8 mouse cellular contexts compared by ENCODE assay signal in genomic region chr13:84347914-84348700, GRCm38 (mm10).
DNase-seq lines count a peak whose midpoint lies in the region; ATAC-seq and TF ChIP-seq lines count a peak whose summit lies in the region.

No protein-coding gene starts in this region.

- no peaks in the 10 kb centered on the region for H3K36me3 ChIP-seq in embryonic facial prominence, embryonic 14.5 days (ENCODE audit: control insufficient read depth, insufficient read depth, low read length)
- no peaks in the 10 kb centered on the region for H3K36me3 ChIP-seq in heart, embryonic 11.5 days (ENCODE audit: control insufficient read depth, insufficient read depth, low read length)
- H3K36me3 ChIP-seq in kidney, embryonic 16.5 days (ENCODE audit: insufficient read depth, low read length), result no peaks in the 10 kb centered on the region
- H3K36me3 ChIP-seq in liver, adult 2 months (ENCODE audit: control insufficient read depth, insufficient read depth, low read length), result no peaks in the 10 kb centered on the region
- no peaks in the 10 kb centered on the region for H3K36me3 ChIP-seq in myocyte (ENCODE audit: control insufficient read depth, insufficient read depth)
- H3K36me3 ChIP-seq in stomach, embryonic 15.5 days, result no peaks in the 10 kb centered on the region

- H3K27me3 ChIP-seq in embryonic facial prominence, embryonic 14.5 days (replicated peaks; ENCODE audit: control insufficient read depth, insufficient read depth, low read length), result peaks cover 51% of the 10 kb centered on the region
- peaks cover 31% of the 10 kb centered on the region for H3K27me3 ChIP-seq in heart, embryonic 11.5 days (ENCODE audit: control insufficient read depth, insufficient read depth, low read length)
- peaks cover 49% of the 10 kb centered on the region for H3K27me3 ChIP-seq in kidney, embryonic 16.5 days (ENCODE audit: insufficient read depth, low read length)
- peaks cover 10% of the 10 kb centered on the region for H3K27me3 ChIP-seq in liver, adult 2 months (ENCODE audit: control insufficient read depth, insufficient read depth, low read length)
- H3K27me3 ChIP-seq in myocyte (ENCODE audit: control insufficient read depth, insufficient read depth, insufficient read length), result no peaks in the 10 kb centered on the region
- peaks cover 34% of the 10 kb centered on the region for H3K27me3 ChIP-seq in stomach, embryonic 15.5 days (replicated peaks)

- ATAC-seq in embryonic facial prominence, embryonic 14.5 days (ENCODE audit: low read depth), result peak; percentile 97
- ATAC-seq in heart, embryonic 11.5 days (replicated peaks; ENCODE audit: insufficient number of reproducible peaks, low FRiP score, low TSS enrichment), result peak; percentile 94
- ATAC-seq in kidney, embryonic 16.5 days (ENCODE audit: low FRiP score, low TSS enrichment), result peak; percentile 99
- ATAC-seq in stomach, embryonic 15.5 days (ENCODE audit: insufficient read depth, low FRiP score, low read depth), result peak; percentile 98

- H3K4me3 ChIP-seq in embryonic facial prominence, embryonic 14.5 days (ENCODE audit: low read depth, low read length), result peak overlapping the region; percentile 31
- peak overlapping the region; percentile 45 for H3K4me3 ChIP-seq in heart, embryonic 11.5 days (ENCODE audit: low read depth, low read length)
- H3K4me3 ChIP-seq in kidney, embryonic 16.5 days (ENCODE audit: low read length), result peak overlapping the region; percentile 43
- peak overlapping the region; percentile 20; the same call in 1 of the 2 replicates for H3K4me3 ChIP-seq in liver, adult 2 months (ENCODE audit: insufficient read depth, low read depth, low read length)
- peak overlapping the region; percentile 30 for H3K4me3 ChIP-seq in myocyte
- H3K4me3 ChIP-seq in stomach, embryonic 15.5 days (replicated peaks), result peak overlapping the region; percentile 47

- peaks cover 3% of the 10 kb centered on the region for H3K4me1 ChIP-seq in embryonic facial prominence, embryonic 14.5 days (ENCODE audit: control insufficient read depth, insufficient read depth, low read length)
- H3K4me1 ChIP-seq in heart, embryonic 11.5 days (ENCODE audit: control insufficient read depth, insufficient read depth, low read length), result peaks cover 3% of the 10 kb centered on the region; the same call in 1 of the 2 replicates
- H3K4me1 ChIP-seq in kidney, embryonic 16.5 days (ENCODE audit: insufficient read depth, low read length), result peaks cover 6% of the 10 kb centered on the region; the same call in 1 of the 2 replicates
- H3K4me1 ChIP-seq in liver, adult 2 months (ENCODE audit: control insufficient read depth, insufficient read depth, low read length), result peaks cover 8% of the 10 kb centered on the region
- peaks cover 5% of the 10 kb centered on the region; the same call in 1 of the 2 replicates for H3K4me1 ChIP-seq in stomach, embryonic 15.5 days

- TF ChIP-seq CTCF in liver, adult 2 months (IDR thresholded peaks at IDR 0.05; ENCODE audit: low read depth, low read length), result peak; percentile 60; the same call in 1 of the 2 replicates

- DNase-seq in 416B (ENCODE audit: low read depth), result peak; percentile 99
- DNase-seq in adrenal gland, postnatal 36 days, result peak; percentile 95 to 97
- DNase-seq in embryonic facial prominence, embryonic 14.5 days (ENCODE audit: low spot score), result peak; percentile 98
- DNase-seq in liver, adult 2 months (ENCODE audit: extremely low read depth, low read depth, low spot score), result peak; percentile 75

- H3K9ac ChIP-seq in embryonic facial prominence, embryonic 14.5 days (ENCODE audit: low read depth, low read length), result peak overlapping the region; percentile 56; the same call in 1 of the 2 replicates
- peak overlapping the region; percentile 62 for H3K9ac ChIP-seq in heart, embryonic 11.5 days (ENCODE audit: low read depth, low read length)
- H3K9ac ChIP-seq in kidney, embryonic 16.5 days (replicated peaks; ENCODE audit: low read length), result peak overlapping the region; percentile 45
- H3K9ac ChIP-seq in liver, adult 2 months (ENCODE audit: low read depth, low read length), result no peak overlapping the region
- H3K9ac ChIP-seq in stomach, embryonic 15.5 days, result no peak overlapping the region

- H3K27ac ChIP-seq in embryonic facial prominence, embryonic 14.5 days (replicated peaks; ENCODE audit: low read depth, low read length), result no peak overlapping the region; the same call in 1 of the 2 replicates
- peak overlapping the region; percentile 54; the same call in 1 of the 2 replicates for H3K27ac ChIP-seq in heart, embryonic 11.5 days (ENCODE audit: low read depth, low read length)
- peak overlapping the region; percentile 44 for H3K27ac ChIP-seq in kidney, embryonic 16.5 days (ENCODE audit: low read length)
- no peak overlapping the region for H3K27ac ChIP-seq in liver, adult 2 months (replicated peaks; ENCODE audit: insufficient read depth, low read depth, low read length)
- H3K27ac ChIP-seq in stomach, embryonic 15.5 days, result peak overlapping the region; percentile 40; the same call in 1 of the 2 replicates

- WGBS in embryonic facial prominence, embryonic 14.5 days, result under 1% methylated on average over 32 of the region's 34 CpGs
- WGBS in heart, embryonic 11.5 days (ENCODE audit: insufficient replicate concordance), result 1% methylated on average over 33 of the region's 34 CpGs
- under 1% methylated on average over 33 of the region's 34 CpGs for WGBS in kidney, embryonic 16.5 days
- whole genome bisulfite sequencing in liver, adult 2 months, result under 1% methylated on average over 34 of the region's 34 CpGs
- under 1% methylated on average over 33 of the region's 34 CpGs for WGBS in stomach, embryonic 15.5 days

- peak overlapping the region; percentile 86 for H3K4me2 ChIP-seq in embryonic facial prominence, embryonic 14.5 days (ENCODE audit: low read depth, low read length)
- peak overlapping the region; percentile 83 for H3K4me2 ChIP-seq in heart, embryonic 11.5 days
- H3K4me2 ChIP-seq in kidney, embryonic 16.5 days (replicated peaks; ENCODE audit: low read depth, low read length), result peak overlapping the region; percentile 81
- peak overlapping the region; percentile 90 for H3K4me2 ChIP-seq in myocyte (ENCODE audit: low read depth)
- peak overlapping the region; percentile 89 for H3K4me2 ChIP-seq in stomach, embryonic 15.5 days

- H3K9me3 ChIP-seq in embryonic facial prominence, embryonic 14.5 days (ENCODE audit: control insufficient read depth, low read length), result no peaks in the 10 kb centered on the region
- no peaks in the 10 kb centered on the region for H3K9me3 ChIP-seq in heart, embryonic 11.5 days (replicated peaks; ENCODE audit: control insufficient read depth, low read length)
- no peaks in the 10 kb centered on the region for H3K9me3 ChIP-seq in kidney, embryonic 16.5 days (ENCODE audit: low read length)
- H3K9me3 ChIP-seq in stomach, embryonic 15.5 days, result no peaks in the 10 kb centered on the region

- no peak overlapping the region for H3ac ChIP-seq in myocyte (ENCODE audit: control insufficient read depth, insufficient read length)

- H3K79me2 ChIP-seq in liver, adult 2 months (ENCODE audit: control insufficient read depth, insufficient read depth, low read length), result no peaks in the 10 kb centered on the region
- no peaks in the 10 kb centered on the region for H3K79me2 ChIP-seq in myocyte (ENCODE audit: control insufficient read depth, insufficient read depth)

- TF ChIP-seq POLR2A in liver, adult 2 months (IDR thresholded peaks at IDR 0.05; ENCODE audit: extremely low read depth, insufficient read depth, low read length), result no peak
- TF ChIP-seq POLR2A in myocyte (IDR thresholded peaks at IDR 0.05; ENCODE audit: insufficient read length, low read depth), result no peak

TF ChIP-seq in myocyte, 11 proteins besides CTCF, POLR2A, EP300 and RAD21:
- TF ChIP-seq TCF3 (IDR thresholded peaks at IDR 0.05; ENCODE audit: insufficient read length, low read depth) (no peak), REST (IDR thresholded peaks at IDR 0.05; ENCODE audit: insufficient read depth, insufficient read length) (no peak), MAX (IDR thresholded peaks at IDR 0.05; ENCODE audit: low read depth) (no peak), USF1 (IDR thresholded peaks at IDR 0.05; ENCODE audit: low read depth) (no peak), TCF12 (IDR thresholded peaks at IDR 0.05; ENCODE audit: insufficient read depth, poor library complexity, severe bottlenecking) (no peak), E2F4 (IDR thresholded peaks at IDR 0.05; ENCODE audit: insufficient read depth) (no peak), MYOG (IDR thresholded peaks at IDR 0.05; ENCODE audit: control insufficient read depth in 1 of 3, insufficient read depth in 1 of 3, insufficient read length in 2 of 3, low read depth in 2 of 3) (peak; percentile 44 to 83 (median 46)), POLR2AphosphoS2 (IDR thresholded peaks at IDR 0.05; ENCODE audit: insufficient read length, low read depth) (no peak), MYOD1 (IDR thresholded peaks at IDR 0.05; ENCODE audit: control insufficient read depth in 1 of 3, insufficient read length in 2 of 3, low read depth in 2 of 3) (peak in 2 of 3 experiments; percentile 79 to 93), CEBPB (IDR thresholded peaks at IDR 0.05; ENCODE audit: insufficient read depth, poor library complexity, severe bottlenecking) (no peak)
TF ChIP-seq in myocyte: peak in this region for 2.

Comparison
In these comparisons a context has a peak if more than half of its experiments do, and no peak if none do; other contexts are left out.
1. H3K27ac ChIP-seq: peak in heart, embryonic 11.5 days (single experiment), kidney, embryonic 16.5 days (single experiment) and stomach, embryonic 15.5 days (single experiment); none in embryonic facial prominence, embryonic 14.5 days (single experiment) and liver, adult 2 months (single experiment).
2. H3K9ac ChIP-seq: peak in embryonic facial prominence, embryonic 14.5 days (single experiment), heart, embryonic 11.5 days (single experiment) and kidney, embryonic 16.5 days (single experiment); none in liver, adult 2 months (single experiment) and stomach, embryonic 15.5 days (single experiment).
3. Peak in every context shown above with its lines, with median percentiles within 50 percentile points of each other: DNase-seq, ATAC-seq, H3K4me2 ChIP-seq and H3K4me3 ChIP-seq.